Mouse (Mus musculus) c-Kit-positive CD71-negative TER-119-negative erythroid progenitor cells, embryonic 14.5 days (primary cell): ENCODE measurements around the gene Fosl1.
"Not testable (repeated sequence)": the region's sequence is repeated elsewhere in the genome, so short reads cannot be mapped to it uniquely, and the experiment has no call there.

ENCODE experiments used
- DNase-seq: peaks from one replicate; pipeline ENCODE4 v3.0.0-alpha.2; 2013; ENCODE audit warnings: low read depth

Gene Fosl1

DNA sequence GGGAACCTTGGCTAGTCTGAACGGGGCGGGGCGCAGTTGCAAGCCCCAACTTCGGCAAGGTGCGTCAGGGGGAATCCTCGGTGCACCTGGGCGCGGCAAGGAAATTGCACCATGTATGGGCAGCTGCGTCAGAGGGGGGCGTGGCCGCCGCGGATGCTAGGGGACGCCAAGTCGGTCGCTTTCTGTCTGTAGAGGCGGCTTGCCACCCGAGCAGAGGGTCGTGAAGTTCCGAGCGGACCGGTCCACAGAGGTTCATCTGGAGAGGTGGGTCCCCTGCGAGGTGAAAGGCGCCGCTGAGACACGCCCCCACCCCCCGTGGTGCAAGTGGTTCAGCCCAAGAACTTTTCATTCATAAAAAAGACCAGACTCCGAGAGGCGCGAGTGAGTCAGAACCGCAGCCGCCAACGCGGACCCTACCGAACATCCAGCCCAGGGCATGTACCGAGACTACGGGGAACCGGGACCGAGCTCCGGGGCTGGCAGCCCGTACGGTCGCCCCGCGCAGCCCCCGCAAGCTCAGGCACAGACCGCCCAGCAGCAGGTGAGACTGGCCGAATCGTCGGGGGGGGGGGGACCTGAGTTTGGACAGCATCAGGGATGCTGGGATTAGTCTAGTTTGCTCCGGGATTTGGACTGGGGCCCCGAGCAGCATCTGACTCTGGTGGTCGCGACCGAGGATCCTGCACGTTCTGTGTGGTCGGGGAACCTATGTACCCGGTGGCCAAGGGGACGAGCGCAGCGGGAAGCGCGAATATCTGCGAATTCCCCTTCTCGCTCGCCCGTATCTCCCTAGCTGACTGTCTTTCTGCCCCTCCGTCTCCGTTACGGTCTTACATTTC is at the start of gene Fosl1:
Fosl1 (plus strand) TSS at position 33 of the 839 bp plus-strand sequence.
- DNase-seq: peak; percentile 49

GRCm38 (mm10) chr19:5401073-5401472 is 46.3 kb upstream of the Fosl1 start:
- not testable (repeated sequence) for DNase-seq

DNA sequence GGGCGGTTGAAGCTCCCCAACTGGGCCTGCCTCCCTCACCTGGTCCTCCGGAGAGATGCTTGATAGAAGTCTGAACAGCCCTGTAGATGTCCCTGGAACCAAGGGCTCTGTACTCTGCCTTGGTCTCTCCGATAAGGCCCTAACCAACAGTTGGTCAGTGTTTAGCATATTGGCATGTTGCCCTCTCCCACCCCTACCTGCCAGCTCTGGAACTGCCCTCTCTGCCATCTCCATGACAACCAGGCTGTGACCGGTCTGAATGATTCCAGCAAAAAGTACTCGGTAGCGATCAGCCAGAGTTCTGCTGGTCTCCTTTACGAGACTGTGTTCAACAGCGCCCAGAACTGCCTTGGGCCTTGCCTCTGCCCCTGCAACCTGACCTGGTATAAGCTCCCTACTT is 45.1 kb upstream of the Fosl1 start, which contains the start of gene Tsga10ip:
Tsga10ip (minus strand) TSS at position 234 of the 400 bp plus-strand sequence.
- no peak for DNase-seq

DNA sequence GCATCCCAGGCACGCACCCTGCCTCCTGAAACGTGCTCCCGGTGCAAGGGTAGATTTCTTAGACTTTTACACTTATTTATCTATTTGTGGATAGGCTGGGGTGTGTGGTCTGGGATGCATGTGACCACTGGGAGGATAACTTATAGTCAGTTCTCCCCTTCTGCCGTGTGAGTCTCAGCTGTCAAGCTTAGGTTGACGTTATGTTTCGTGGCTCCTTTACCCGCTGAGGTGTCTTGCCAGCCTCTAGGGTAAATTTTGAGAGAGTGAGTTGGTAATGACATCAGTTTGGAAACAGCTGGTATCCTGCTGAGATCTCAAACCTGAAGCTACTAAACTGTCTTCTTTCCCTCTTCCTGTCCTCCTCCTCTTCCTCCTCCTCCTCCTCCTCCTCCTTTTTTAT is 41.4 kb upstream of the Fosl1 start:
- no peak for DNase-seq

- not testable (repeated sequence) for DNase-seq
Measured at GRCm38 (mm10) chr19:5406531-5407126, 40.7 kb upstream of the Fosl1 start.

- DNase-seq: no peak
Measured at GRCm38 (mm10) chr19:5407133-5407532, 40.2 kb upstream of the Fosl1 start.

DNA sequence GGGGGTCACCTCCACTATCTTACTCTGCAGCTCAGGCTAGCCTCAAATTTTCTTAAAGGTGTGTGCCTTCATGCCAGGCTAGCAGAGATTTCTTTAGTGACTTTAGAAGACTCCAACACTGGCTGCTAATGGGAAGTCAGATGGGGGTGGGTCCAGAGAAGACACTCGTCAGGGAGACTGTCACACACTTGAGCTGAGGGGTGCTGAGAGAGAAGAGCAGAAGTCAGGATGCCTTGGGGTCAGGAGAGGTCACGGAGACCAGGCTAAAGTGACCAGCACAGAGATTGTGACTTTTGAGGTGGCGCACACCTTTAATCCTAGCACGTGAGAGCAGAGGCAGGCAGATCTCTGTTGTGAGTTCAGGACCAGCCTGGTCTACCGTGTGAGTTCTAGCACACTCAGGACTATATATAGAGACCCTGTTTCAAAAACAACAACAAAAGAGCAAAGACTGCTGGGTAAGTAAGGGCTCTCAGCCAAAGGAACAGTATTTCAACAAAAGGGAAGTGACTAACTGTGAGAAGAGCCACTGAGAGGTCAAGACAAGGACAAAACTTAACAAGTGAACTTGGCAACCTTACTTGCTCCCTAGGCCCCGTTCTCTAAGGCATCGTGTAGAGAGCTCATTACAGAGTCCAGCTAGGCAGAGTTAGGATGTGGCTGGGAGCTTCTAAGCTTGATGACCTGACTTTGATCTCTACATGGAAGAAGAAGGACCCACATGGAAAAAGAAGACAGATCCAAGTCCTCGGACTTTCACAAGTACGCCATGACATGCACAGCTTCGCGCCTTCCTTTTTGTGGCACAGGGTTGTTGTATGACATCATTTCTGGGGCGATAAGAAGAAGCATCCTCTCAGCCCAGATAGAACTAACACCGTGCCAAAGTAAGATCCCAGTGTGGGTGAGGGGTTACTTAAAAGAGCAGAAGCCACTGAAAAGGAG is 39.0 kb upstream of the Fosl1 start:
- DNase-seq: no peak

DNA sequence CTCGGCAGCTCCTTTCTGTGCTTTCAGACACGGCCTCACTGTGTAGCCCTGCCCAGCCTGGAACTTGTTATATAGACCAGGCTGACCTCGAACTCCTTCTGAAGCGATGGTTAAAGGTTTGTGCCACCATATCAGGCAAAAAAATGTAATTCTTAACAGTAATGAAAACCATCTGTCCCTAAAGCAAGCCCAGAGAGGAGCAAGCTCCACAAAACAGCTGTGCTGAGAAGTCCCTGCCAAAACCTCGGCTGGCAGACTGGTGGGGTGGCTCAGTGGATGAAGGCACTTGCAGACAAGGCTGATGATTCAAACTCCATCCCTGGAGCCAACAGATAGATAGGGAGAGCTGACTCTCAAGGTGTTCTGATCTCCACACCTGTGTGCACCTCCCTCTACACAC is 38.3 kb upstream of the Fosl1 start:
- DNase-seq: no peak

GRCm38 (mm10) chr19:5410641-5411040 is 36.7 kb upstream of the Fosl1 start:
- DNase-seq: no peak

DNA sequence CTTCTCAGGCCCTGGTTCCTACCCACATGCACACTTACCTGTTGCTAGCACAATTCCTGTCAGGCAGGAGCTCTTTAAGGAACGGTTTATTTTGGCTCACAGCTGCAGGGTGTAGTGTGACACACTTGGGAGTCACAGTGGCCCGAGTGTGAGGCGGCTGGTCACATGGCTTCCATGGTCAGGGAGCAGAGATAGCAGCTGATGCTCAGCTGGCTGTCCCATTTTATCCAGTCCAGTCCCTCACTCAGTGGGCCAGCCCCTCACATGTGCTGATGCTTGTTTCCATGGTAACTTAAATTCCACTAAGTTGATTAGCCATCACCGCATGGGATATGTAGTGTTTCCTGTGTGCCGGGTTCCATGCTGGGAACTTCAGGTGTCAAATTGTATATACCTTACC is 35.4 kb upstream of the Fosl1 start:
- no peak for DNase-seq

GRCm38 (mm10) chr19:5413840-5414239 is 33.5 kb upstream of the Fosl1 start:
- no peak for DNase-seq

GRCm38 (mm10) chr19:5414534-5414957 is 32.8 kb upstream of the Fosl1 start:
- no peak for DNase-seq

- DNase-seq: no peak
Measured at GRCm38 (mm10) chr19:5418750-5419466, 28.4 kb upstream of the Fosl1 start.

- no peak for DNase-seq
Measured at GRCm38 (mm10) chr19:5419630-5420029, 27.7 kb upstream of the Fosl1 start.

DNA sequence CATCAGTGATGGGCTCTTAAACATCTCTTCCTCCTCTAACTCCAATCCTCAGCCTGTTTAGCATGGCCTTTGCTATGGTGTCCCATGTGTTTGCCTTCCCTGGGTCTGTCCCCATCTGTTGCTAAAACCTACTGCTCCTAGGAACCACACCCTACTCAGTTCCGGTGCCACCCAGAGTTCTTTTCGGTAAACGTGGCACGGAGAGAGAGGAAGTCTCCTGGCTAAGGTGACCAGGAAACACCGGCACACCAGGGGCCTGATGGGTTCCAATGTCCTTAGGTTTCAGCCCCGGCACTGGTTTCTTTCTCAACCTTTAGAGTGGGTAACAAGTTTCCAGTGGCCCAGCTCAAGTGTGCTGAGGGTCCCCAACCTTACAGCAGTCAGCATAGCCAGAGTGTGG is 26.8 kb upstream of the Fosl1 start:
- DNase-seq: no peak

- DNase-seq: no peak
Measured at GRCm38 (mm10) chr19:5421784-5422183, 25.6 kb upstream of the Fosl1 start.

- DNase-seq: no peak
Measured at GRCm38 (mm10) chr19:5422267-5422666, 25.1 kb upstream of the Fosl1 start.

- DNase-seq: no peak
Measured at GRCm38 (mm10) chr19:5422895-5423443, 24.4 kb upstream of the Fosl1 start.

GRCm38 (mm10) chr19:5423561-5423960 is 23.8 kb upstream of the Fosl1 start:
- DNase-seq: no peak

DNA sequence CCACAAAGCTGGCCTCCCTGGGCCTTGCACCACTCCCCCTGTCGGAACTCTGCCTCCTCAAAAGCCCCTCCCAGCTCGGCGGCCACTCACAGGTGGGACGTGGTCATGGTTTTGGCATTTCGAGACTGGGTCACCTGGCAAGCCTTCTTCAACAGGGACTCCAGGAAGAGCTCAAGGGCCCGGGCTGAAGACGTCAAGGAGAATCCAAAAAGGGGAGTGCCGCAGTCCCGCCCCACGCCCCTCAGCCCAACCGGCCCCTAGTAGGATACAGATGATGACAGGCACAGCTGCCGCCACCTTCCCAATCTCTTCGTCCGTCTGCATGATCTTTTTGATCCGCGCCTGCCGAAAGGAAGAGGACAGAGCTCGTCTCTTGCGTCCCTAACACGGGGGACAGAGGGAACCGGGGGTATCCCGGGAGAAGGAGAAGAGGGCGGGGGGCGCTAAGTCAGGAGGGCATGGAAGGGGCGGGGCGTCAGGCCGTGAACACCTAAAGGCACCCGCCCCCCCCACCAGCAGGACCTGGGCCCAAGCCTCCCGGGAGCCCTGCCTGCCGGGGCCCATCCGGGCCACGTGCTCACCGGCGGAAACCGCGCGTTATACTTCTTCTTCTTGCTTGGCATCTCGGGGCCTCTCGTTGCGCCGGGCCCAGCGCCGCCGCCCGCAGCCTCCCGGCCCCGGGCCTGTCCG is 23.1 kb upstream of the Fosl1 start:
- no peak for DNase-seq
